In genomic region chr7:111069439-111070166, GRCm38 (mm10) we compare ENCODE assay signal across 14 mouse cellular contexts. TPM values are rescaled to one million over a fixed set of nuclear protein-coding genes. Genes with fewer than 3 reads are reported as not detected.
DNase-seq lines count a peak whose midpoint lies in the region; ATAC-seq lines count a peak whose summit lies in the region.
"Had no signal": no experiment of that assay in that cellular context is flagged by ENCODE, and none has a peak within 500 bp of the region (broad histone marks: within the 10 kb centered on the region; RNA-seq: fewer than 3 reads in every experiment).

No protein-coding gene starts in this region.

- H3K9ac ChIP-seq in forebrain, embryonic 14.5 days (ENCODE audit: low read length) = no peak overlapping the region

- 93% methylated on average over 7 of the region's 7 CpGs for WGBS in forebrain, embryonic 14.5 days

- H3K36me3 ChIP-seq in forebrain, embryonic 14.5 days (ENCODE audit: control insufficient read depth, insufficient read depth, low read length) = peaks cover 69% of the 10 kb centered on the region

- H3K9me3 ChIP-seq in forebrain, embryonic 14.5 days (replicated peaks; ENCODE audit: control insufficient read depth, low read length) = peaks cover 7% of the 10 kb centered on the region; the same call in 1 of the 2 replicates

- H3K4me1 ChIP-seq in forebrain, embryonic 14.5 days (ENCODE audit: control insufficient read depth, insufficient read depth, low read length) = no peaks in the 10 kb centered on the region

- intact Hi-C loops in left cerebral cortex, postnatal 36 days (cut with DNase I) = no loop called here

- no peak overlapping the region for H3K4me2 ChIP-seq in forebrain, embryonic 14.5 days (ENCODE audit: low read length)

- DNase-seq in heart, adult 11 months = peak; percentile 82
- no peak for DNase-seq in heart, postnatal 4 days
- peak; percentile 52 for DNase-seq in 416B (ENCODE audit: low read depth)
- no peak for DNase-seq in forebrain, embryonic 14.5 days (ENCODE audit: low spot score)
- no peak for DNase-seq in left cerebral cortex, adult 8-10 months (ENCODE audit: low spot score in 2 of 2)
- no peak for DNase-seq in left cerebral cortex, postnatal 36 days (ENCODE audit: low spot score in 2 of 2)
- no peak for DNase-seq in kidney, adult 8-10 months
- DNase-seq: B cell, adult 2 months; cerebellum, adult 2 months; gastrocnemius, adult 2 months; kidney, adult 18-20 months; lung, postnatal 10 days; right cerebral cortex, postnatal 25 days had no signal

- H3K27me3 ChIP-seq in forebrain, embryonic 14.5 days (replicated peaks; ENCODE audit: control insufficient read depth, insufficient read depth, low read length) = no peaks in the 10 kb centered on the region

- ATAC-seq in forebrain, embryonic 14.5 days = peak; percentile 38; the same call in 1 of the 2 replicates
- peak; percentile 57 for ATAC-seq in megakaryocyte, adult 5-6 weeks (ENCODE audit: poor library complexity, severe bottlenecking)

- H3K27ac ChIP-seq in forebrain, embryonic 14.5 days (ENCODE audit: low read depth, low read length) = no peak overlapping the region
- H3K27ac ChIP-seq: gastrocnemius, adult 2 months had no signal

- H3K4me3 ChIP-seq in forebrain, embryonic 14.5 days (ENCODE audit: low read depth, low read length) = no peak overlapping the region
- H3K4me3 ChIP-seq: gastrocnemius, adult 2 months had no signal

RNA-seq across cellular contexts. Expression of gene Eif4g2, which starts 13.2 kb away (rescaled TPM):
- 1,000 to 10,000 TPM in 1 of 2 experiments, 100 to 1,000 TPM in 1; 990 to 1,046 TPM for total RNA-seq in heart, postnatal 4 days (2021)
- polyA plus RNA-seq in forebrain, embryonic 14.5 days (2014; fragmentation: Nextera tagmentation; extraction: Ambion mirVana) = 1,462 and 1,469 TPM in 2 replicates
- total RNA-seq in megakaryocyte, adult 5-6 weeks (2015) = 804 and 868 TPM in 2 replicates
- total RNA-seq in megakaryocyte, adult 5-6 weeks (2017) = 448 and 663 TPM in 2 replicates
- 100 to 1,000 TPM; 569 to 611 (median 588) TPM for total RNA-seq in left cerebral cortex, adult 8-10 months (2022)
- total RNA-seq in left cerebral cortex, postnatal 36 days (2021) = 100 to 1,000 TPM; 631 to 651 TPM

RNA-seq across cellular contexts. Expression of gene Ctr9, which starts 40.9 kb away (rescaled TPM):
- total RNA-seq in heart, postnatal 4 days (2021) = 10 to 100 TPM; 29.1 to 32.2 TPM
- 62.0 and 71.0 TPM in 2 replicates for polyA plus RNA-seq in forebrain, embryonic 14.5 days (2014; fragmentation: Nextera tagmentation; extraction: Ambion mirVana)
- 14.7 and 33.9 TPM in 2 replicates for total RNA-seq in megakaryocyte, adult 5-6 weeks (2015)
- 47.0 and 48.3 TPM in 2 replicates for total RNA-seq in megakaryocyte, adult 5-6 weeks (2017)
- 10 to 100 TPM; 38.2 to 40.9 (median 39.2) TPM for total RNA-seq in left cerebral cortex, adult 8-10 months (2022)
- 10 to 100 TPM; 37.7 to 53.9 TPM for total RNA-seq in left cerebral cortex, postnatal 36 days (2021)

Comparison
In these comparisons a context has a peak if more than half of its experiments do, and no peak if none do; other contexts are left out.
1. DNase-seq: peak in heart, adult 11 months (single experiment) and 416B (single experiment); none in heart, postnatal 4 days (single experiment), forebrain, embryonic 14.5 days (single experiment), left cerebral cortex, adult 8-10 months (0 of 2), left cerebral cortex, postnatal 36 days (0 of 2) and kidney, adult 8-10 months (0 of 2).